Mouse (Mus musculus) lung, postnatal 10 days (tissue): ENCODE data around the gene Trim17.

Experiments
- DNase-seq: peaks from one replicate; pipeline ENCODE4 v3.0.0; 2021

Gene Trim17

GRCm38 (mm10) chr11:58954420-58955142, at the start of gene Trim17, which contains the start of gene Hist3h2a:
Gene Trim17, plus strand, starts transcription at chr11:58954685.
Gene Hist3h2a, plus strand, starts transcription at chr11:58954685.
- DNase-seq: peak; percentile 94

DNA sequence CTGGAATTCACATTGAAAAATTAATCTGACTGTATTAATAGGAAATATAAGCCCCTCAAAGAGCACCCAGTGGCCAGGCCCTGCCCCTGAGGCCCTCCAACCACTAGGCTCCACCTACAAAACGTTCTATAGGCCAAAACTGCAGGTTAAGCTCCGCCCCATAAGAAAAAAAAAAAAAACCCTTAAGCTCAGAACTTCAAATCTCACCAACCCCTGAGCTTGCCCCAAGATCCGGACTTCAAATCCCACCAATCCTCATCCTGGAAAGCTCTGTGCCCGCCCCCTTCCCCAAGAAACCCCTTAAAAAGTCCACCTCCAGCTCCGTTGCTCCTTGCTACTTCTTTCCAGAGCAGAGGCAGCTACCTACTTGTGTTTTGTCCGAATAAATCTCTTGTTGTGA, 49.6 kb upstream of the Trim17 start:
- DNase-seq: peak; percentile 61

DNA sequence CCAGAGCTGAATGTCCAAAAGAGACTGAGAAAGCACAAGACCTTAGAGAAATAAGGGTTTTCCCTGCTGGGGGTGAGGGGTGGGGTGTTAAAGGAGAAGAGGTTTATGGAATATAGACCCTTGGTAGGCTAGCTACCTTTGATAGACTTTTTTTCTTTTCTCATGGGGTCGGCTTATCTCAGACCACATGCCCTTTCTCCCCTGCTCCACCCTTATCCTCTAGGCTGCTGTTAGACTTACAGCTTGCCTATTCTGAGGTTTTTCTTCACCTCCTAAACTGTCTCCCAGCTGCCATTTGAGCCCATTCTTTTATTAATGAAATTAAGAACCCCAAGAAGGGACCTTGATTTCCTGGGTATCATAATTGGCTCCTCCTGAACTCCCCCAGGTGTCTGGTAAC, 40.7 kb upstream of the Trim17 start:
- DNase-seq: no peak

- DNase-seq: peak; percentile 40
These were observed 39.9 kb upstream of the Trim17 start for GRCm38 (mm10) chr11:58914461-58915028.

- DNase-seq: peak; percentile 73
These were observed 37.4 kb upstream of the Trim17 start for GRCm38 (mm10) chr11:58916879-58917744.

GRCm38 (mm10) chr11:58917745-58918366, 36.6 kb upstream of the Trim17 start, which contains the start of gene Btnl10:
Gene Btnl10, plus strand, starts transcription at chr11:58917908.
- no peak for DNase-seq

DNA sequence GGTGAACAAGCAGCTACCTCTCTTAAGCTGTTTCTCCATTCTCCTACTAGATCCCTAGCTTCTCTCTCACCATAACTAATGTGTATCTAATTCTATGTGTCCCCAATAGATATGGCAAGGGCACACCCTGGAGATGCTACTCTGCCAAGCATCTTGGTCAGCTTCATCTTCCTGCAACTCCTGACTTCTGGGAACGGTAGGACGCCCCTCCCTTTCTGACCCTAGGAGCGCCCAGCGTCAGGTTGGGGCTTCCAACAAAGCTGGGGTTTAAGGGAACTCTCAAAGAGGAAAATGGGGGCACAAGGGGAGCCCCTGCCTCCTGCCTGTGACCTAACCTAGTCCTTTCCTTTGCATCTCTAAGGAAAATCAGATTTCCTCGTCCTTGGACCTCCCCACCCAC, 35.7 kb upstream of the Trim17 start:
- no peak for DNase-seq

DNA sequence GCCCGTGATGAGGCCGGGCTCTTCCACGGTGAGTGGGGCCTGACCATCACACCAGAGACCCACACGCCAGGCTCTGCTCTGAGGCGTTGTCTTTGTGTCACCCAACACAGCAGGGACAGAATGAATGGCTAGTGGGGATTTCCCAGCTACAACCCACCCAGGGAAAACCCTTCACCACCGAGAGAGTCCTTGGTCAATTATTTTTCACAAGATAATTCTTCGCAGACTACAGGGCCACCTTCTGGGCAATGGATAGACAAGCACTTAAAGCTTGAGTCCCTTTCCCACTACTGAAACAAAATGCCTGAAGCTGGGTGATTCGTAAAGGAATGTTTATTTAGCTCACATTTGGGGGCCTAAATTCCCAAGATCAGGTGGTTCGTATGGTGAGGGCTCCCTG, 32.1 kb upstream of the Trim17 start:
- no peak for DNase-seq

- DNase-seq: no peak
These were observed 27.8 kb upstream of the Trim17 start for GRCm38 (mm10) chr11:58926651-58927050.

GRCm38 (mm10) chr11:58927053-58927452, 27.4 kb upstream of the Trim17 start:
- DNase-seq: no peak

- DNase-seq: peak; percentile 74
These were observed 26.5 kb upstream of the Trim17 start for GRCm38 (mm10) chr11:58927790-58928651.

DNA sequence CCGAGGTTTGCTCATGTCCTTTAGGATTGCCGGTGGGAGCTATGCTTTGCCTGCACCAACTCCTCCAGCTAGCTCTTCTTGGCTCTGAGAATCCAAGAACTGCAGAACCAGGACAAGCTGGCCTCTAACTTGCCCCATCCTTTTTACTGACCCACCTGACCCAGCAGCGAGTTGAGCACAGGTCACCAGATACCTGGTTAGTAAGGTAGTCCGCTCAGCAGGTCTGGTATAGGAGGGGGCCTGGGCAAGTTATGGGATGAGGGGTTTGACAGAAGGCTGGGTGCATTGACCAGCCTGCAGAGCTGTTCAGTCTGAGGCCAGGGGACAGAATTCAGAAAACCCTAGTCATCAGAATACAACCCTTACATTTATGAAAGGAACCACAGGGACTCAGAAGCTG, 25.4 kb upstream of the Trim17 start:
- DNase-seq: no peak

DNA sequence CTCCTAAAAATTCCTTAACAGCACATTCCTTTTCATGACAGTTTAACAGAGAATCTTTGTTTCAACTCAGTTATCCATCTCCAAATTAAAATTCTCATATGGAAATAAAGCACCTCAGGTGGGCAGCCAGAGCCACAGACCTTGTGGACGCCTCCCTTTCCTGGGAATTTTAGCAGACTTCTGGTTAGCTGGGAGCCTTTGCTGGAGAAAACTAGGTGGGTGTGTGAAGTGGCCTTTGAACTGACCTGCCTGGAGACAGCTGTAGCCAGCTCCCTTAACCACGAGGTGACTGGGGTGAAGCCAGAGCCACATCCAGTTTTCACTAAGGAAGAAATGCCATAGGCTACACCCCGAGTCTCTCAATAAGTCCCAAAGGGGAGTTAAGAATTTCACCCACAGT, 24.8 kb upstream of the Trim17 start:
- no peak for DNase-seq

- no peak for DNase-seq
These were observed 24.2 kb upstream of the Trim17 start for GRCm38 (mm10) chr11:58930254-58930653.

GRCm38 (mm10) chr11:58931576-58931975, 22.9 kb upstream of the Trim17 start:
- DNase-seq: no peak

DNA sequence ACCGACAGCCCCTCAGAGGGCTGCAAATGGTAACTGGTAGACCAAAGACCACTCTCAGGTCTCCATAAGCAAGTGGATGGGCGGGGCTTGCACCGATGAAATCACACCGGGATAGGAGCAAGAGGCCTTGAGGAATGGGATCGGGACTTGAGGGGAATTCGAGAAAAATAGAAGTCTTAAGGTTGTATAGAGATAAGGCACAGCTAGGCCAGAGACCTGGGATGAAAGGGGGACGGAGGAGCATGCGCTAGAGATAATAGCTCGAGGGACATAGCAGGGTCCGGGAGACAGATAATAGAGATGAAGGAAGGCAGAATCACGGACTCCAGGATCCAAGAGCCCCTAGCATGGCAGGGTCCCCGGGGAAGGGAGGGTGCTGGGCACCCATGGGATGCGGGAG, 16.6 kb upstream of the Trim17 start:
- DNase-seq: peak; percentile 25

GRCm38 (mm10) chr11:58938322-58939087, 16.0 kb upstream of the Trim17 start, which contains the start of gene Rnf187:
Gene Rnf187, minus strand, starts transcription at chr11:58938916.
- DNase-seq: peak; percentile 95

DNA sequence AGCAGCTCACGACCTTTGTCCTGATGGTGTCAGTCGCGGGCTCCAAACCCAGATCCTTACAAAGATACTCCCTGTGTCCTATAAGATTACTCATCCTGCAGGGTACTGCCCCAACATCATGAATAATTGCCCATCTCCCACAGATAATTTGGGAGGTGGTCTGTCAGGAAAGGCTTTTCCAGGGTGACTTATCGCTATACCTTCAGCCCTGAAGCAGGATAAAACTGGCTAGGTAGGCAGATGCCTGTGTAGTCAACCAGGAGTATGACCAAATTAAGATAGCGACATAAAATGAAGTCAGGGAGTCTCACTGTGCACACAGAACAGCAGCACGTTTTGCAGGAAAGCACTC, 15.4 kb upstream of the Trim17 start:
- no peak for DNase-seq

- DNase-seq: no peak
These were observed 10.3 kb upstream of the Trim17 start for GRCm38 (mm10) chr11:58944136-58944535.

GRCm38 (mm10) chr11:58947306-58947705, 7.2 kb upstream of the Trim17 start:
- no peak for DNase-seq

DNA sequence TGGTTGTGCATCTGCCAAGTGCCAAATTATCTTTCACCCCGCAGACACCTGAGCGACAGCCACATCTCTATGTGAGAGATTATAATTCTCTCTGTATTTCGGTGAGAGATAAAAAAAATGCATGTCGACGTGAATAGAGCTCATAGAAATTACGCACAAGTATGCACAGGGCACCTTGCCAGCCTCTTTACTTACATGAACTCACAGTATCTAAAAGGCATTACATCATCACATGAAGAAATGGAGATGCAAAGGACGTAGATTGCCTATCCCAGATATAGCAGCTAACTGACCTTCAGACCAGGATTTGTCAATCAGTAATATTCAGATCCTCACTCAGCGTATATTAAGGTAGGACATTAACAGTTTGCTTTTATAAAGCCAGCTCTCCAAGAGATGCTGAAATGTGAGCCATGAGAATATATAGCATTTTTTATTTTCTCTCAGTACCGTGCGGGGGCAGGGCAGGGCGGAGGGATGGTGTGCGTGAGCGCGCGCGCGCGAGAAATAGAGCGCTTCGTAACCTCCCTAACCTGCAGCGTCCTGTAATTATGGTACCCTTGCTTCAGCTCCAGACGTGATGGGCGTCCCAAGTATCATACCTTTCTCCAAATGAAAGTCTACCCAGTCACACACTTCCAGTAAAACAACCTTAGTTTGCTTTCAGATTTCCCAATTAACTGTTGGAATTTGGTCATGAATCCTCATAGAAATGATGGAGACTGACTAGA, 6.5 kb upstream of the Trim17 start:
- no peak for DNase-seq
